Mouse (Mus musculus) embryo, embryonic 10 days (tissue): ENCODE results near the gene Rbm46.

ENCODE experiments used
- DNase-seq: peaks from one replicate; pipeline ENCODE4 v3.0.0-alpha.2; 2015; ENCODE audit warnings: low spot score

Rbm46 gene

GRCm38 (mm10) chr3:82876372-82876739 is at the start of gene Rbm46:
Gene Rbm46 (minus strand): TSS chr3:82876483.
- peak; percentile 82 for DNase-seq

DNA sequence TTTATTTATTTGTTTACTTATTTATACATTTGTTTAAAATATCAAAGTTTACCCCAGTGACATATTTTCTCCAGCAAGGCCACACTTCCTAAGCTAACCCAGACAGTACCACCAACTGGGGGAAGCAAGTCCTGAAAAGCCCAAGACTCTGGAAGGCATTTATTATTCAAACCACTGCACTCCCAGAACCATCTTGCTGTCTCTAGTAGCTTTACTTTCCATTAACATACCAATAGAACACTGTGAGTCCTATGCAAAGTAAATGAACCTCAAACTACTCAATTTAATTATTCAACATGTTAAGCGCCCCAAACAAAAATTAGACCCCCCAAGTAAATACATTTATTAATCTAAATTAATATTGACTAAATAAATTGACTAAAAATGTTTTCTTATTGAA is 39.3 kb upstream of the Rbm46 start:
- no peak for DNase-seq

GRCm38 (mm10) chr3:82908671-82909070 is 32.4 kb upstream of the Rbm46 start:
- no peak for DNase-seq

DNA sequence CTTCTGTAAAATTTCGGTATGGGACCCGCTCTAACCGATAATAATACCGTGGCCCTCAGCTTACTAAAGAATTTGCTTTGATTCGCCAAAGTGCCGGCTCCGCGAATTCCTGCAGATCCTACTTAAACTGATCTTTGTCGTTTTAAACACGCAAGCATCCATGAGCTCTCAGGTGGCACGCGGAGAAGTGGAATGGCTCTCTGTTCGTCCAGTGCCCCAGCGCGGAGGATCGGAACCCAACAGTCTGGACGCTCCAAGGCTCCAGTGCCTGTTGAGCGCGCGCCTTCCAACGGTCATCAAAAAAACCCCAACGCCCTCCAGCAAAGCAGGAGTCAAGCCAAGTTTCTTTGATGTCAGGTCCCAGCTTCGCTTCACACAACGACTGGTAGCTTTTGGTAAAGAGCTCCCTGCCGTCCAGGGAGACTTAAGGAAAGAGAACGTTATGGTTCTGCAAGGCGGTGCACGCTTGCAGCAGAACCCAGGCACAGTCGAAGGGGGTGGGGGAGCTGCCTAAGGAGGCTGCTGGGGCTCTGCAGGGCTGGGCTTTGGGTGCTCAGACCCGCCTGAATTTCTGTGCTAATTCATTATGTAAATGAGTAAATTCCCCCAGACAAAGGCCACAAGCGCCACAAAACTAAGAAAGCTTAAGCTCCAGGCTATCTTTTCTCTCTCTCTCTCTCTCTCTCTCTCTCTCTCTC is 28.1 kb upstream of the Rbm46 start:
- DNase-seq, result peak; percentile 28

- peak; percentile 25 for DNase-seq
These were observed 27.4 kb upstream of the Rbm46 start, which contains the start of gene Lrat for GRCm38 (mm10) chr3:82903613-82904205. Gene Lrat (minus strand): TSS chr3:82903973.

- DNase-seq, result peak; percentile 10
These were observed 26.7 kb upstream of the Rbm46 start for GRCm38 (mm10) chr3:82902757-82903612.

GRCm38 (mm10) chr3:82888842-82889241 is 12.6 kb upstream of the Rbm46 start:
- no peak for DNase-seq

- DNase-seq, result peak; percentile 70
These were observed 975 bp upstream of the Rbm46 start for GRCm38 (mm10) chr3:82877258-82877657.

- DNase-seq, result no peak
These were observed 462 bp downstream of the Rbm46 start for GRCm38 (mm10) chr3:82875671-82876371.

DNA sequence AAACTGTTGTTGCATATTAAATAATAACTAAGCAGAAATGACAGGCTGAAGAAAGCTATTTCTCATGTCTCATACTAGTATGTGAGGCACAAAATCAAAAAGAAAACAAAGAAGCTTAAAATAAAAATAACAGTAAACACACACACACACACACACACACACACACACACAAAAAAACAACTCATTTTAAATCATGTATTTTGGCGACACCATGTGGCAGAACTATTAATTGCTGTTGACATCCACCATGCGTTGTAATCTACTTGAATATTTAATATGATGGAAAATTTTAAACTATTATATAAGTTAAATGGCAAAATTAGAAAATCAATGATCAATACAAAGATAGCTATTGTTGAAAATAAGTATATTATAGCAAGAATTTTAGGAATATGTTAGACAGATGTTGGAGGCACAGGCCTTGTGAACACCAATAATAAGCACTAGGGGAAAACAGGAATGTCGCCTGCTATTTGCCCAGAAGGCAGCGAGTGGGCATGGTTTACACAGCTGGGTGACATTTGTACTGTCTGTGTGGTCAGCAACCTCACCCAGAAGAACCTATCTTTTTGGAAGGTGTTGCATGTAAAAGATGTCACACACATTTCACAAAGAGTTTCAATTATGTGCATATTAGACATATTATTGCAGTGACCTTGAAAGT is 18.7 kb downstream of the Rbm46 start:
- peak; percentile 61 for DNase-seq

DNA sequence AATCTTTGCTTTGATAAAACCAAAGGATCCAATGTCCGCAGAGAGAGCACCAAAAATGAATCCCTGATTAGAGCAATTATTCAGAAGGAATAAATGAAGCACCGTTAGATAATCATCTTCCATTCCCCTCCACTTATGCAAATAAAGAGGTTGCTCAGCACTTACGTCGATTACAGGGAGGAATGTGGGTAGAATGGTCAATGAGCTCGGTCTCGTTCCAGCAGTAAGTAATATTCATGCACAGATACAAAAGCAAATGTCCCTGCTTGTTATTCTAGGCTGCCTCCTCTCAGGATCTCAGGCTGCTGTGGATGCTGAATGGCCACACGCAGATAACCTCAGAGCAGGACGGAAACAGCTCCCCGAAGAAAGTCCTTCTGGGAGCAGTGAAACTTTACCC is 51.1 kb downstream of the Rbm46 start:
- DNase-seq, result no peak

DNA sequence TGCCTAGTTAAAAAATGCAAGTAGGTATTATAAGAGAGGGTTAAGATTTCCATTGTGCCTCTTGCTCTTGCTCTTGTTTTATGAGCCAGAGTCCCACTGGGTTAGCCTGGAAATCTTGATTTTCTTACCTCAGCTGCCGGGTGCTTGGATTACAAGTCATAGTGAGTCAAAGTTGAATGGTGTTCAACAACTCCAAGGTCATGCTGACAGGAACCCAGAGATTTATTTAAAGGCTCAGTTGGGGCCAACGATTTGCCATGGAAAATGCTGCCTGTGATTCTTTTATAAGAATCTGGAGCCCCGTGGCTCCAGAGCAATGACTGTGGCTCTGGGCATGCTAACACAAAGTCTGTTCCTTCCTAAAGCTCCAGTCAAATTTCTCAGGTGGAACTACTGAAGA is 64.4 kb downstream of the Rbm46 start:
- no peak for DNase-seq

DNA sequence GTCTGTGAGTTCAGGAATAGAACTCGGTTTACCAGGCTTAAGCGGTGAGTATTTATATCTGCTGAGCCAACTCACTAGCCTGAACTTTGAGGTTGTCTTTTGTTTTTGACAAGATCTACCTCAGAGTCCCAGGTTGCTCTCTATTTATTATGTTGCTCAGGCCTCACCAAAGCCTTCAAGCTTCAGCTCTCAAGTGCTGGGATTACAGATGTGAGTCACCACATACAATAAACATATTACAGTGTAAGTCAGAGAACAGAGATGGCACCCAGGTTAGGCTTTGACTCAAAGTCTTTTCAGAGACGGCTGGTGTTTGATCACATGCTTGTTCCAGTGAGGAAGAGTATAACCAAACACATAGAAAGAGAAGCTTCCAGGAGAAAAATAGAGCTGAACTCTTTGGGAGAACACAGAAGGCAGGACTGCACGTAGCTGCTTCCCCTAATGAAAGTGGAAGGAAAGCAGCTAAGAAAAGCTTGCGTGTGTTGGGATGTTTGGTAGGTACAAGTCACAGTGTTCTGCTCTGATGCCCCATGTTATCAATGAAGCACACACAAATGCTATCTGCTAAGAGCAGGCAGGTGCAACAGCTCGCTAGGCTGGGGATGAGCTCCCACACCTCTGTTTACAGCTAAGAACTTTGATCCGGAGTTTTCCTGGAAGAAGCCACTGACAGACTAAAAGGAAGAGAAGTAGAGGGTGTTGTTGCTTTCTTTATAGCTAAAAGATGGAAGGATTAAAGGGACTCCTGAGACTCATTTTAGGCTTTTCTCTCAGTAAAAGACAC is 65.8 kb downstream of the Rbm46 start:
- DNase-seq, result no peak

- no peak for DNase-seq
These were observed 66.5 kb downstream of the Rbm46 start for GRCm38 (mm10) chr3:82809769-82810168.

GRCm38 (mm10) chr3:82808323-82808911 is 67.9 kb downstream of the Rbm46 start:
- DNase-seq, result no peak

GRCm38 (mm10) chr3:82805291-82805690 is 71.0 kb downstream of the Rbm46 start:
- DNase-seq, result no peak

- DNase-seq, result no peak
These were observed 75.8 kb downstream of the Rbm46 start for GRCm38 (mm10) chr3:82800470-82800843.

DNA sequence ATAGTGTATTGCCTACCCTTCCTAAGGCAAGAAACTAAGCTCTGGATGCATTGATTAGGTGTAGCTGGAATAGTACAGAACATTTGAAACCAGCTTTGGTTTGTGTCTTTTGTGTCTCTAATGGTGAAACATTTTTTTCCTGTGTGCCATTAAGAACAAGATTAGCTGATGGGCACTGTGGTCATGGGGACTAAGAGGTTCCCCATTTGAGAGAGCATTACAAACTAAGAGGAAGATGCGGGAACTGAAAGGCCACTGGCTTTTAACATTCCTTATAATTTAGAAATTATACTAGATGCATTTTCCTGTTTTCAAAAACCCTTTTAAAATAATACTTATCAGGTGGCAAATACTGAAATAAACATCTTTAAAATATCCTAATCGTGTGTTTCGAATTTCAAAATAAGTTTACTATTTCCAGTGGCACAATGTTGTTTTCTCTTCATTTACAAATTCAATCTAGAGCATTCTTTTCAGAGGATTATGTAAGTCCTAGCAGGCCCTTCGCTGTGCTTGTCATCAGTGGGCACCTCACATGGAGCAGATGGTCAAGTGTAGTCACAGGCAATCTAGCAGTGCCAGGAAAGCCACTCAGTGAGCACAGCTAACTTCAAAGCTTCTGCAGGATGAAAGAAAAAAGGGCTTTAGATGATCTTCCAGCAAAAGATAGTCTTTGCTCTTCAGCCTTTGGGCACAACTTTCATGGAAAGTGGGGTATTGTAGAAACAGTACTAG is 76.4 kb downstream of the Rbm46 start:
- DNase-seq, result no peak

- no peak for DNase-seq
These were observed 82.6 kb downstream of the Rbm46 start for GRCm38 (mm10) chr3:82793656-82794055.

DNA sequence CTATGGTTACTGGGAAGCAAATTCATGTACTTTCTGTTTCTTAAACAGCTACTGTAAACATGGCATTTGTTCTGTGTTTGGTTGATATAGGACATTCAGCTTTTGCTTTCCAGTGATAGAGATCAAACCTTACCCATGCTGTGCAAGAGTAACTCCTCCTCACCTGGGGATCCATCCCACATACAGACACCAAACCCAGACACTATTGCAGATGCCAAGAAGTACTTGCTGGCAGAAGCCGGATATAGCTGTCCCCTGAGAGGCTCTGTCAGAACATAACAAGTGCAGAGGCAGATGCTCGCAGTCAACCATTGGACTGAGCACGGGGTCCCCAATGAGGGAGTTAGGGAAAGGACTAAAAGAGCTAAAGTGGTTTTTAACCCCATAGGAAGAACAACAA is 84.6 kb downstream of the Rbm46 start:
- no peak for DNase-seq
